Mouse (Mus musculus): ENCODE measurements around the gene Inafm2.

Gene Inafm2

GRCm38 (mm10) chr2:118745232-118745884 is at the start of gene Inafm2:
Gene Inafm2 (plus strand): TSS chr2:118745758.
- DNase-seq (ENCODE audit: low read depth, low spot score): peak; percentile 82

DNA sequence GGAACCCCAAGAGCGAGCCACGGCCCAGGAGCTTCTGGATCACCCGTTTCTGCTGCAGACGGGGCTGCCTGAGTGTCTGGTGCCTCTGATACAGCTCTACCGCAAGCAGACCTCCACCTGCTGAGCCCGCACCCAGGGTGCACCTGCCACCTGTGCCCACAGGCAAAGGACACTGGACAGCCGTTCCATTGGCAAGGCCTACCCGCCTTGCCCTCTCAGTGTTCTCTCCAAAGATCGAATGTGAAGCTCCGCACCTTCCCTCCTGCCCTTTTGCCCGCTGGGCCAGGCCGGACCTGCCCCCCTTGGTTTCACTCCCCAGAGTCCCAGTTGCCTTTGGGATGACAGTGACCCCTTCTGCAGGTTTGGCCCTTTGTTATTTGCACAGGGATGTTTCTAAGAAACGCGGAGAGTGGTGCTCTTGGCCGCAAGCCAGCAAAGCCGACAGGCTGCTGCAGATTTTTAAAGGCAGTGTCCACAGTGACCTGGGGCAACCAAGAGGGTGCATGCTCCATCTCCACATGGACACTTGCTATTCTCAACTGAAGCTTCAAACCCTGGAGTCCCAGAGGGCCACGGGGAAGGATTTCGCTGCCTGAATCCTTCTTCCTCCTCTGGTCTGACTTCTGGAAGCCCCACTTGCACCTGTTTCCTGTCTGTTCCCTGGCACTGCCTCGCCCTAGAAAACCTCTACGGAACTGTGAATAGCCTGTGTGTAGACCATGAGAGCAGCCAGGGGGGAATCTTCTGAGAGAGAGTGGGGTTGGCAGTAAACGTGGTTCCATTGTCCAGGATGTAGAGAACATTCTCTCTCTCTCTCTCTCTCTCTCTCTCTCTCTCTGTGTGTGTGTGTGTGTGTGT is 48.9 kb upstream of the Inafm2 start:
- DNase-seq (ENCODE audit: low read depth, low spot score): no peak

GRCm38 (mm10) chr2:118697311-118697877 is 48.2 kb upstream of the Inafm2 start:
- DNase-seq (ENCODE audit: low read depth, low spot score): no peak

DNA sequence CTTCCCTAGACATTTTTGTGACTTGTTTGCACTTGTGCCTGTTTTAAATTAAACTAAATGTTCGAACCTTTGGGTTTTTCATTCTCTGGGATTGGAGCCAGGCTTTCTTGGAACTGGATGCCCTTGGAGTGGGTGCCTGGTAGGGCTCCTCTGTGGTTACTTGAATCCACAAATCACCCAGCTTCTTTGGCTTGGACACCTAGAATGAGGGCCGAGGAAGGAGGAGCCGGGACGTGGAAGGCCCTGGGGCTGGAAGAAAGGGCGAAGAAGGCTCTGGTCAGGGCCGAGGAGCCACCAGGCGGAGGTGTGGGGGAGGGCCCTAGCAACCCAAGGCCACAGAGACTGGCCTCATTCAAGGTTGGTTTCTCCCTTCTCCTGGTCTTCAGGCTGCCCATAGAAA is 47.6 kb upstream of the Inafm2 start:
- DNase-seq (ENCODE audit: low read depth, low spot score): no peak

GRCm38 (mm10) chr2:118700179-118701062 is 45.1 kb upstream of the Inafm2 start:
- peak; percentile 59 for DNase-seq (ENCODE audit: low read depth, low spot score)

DNA sequence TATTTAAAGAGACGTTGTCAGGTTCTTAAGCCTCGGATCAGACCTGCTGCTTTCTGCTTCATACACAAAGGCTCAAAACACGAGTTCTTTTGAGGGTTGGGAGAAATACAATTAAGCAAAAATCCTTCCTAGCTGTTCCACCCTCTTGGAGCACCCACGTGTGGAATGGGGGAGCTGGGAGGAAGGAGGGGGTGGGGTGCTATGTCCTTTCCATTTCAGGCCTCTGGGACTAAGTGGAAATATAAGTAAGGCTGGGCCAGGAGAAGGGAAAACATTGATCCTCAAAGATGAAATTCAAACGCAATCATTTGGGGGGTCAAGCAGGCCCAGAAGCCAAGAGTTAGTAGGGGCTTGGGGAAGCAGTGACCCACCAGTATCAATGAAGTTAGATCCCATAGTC is 44.4 kb upstream of the Inafm2 start:
- no peak for DNase-seq (ENCODE audit: low read depth, low spot score)

GRCm38 (mm10) chr2:118701971-118702882 is 43.3 kb upstream of the Inafm2 start:
- DNase-seq (ENCODE audit: low read depth, low spot score): no peak

- no peak for DNase-seq (ENCODE audit: low read depth, low spot score)
These were observed 42.4 kb upstream of the Inafm2 start for GRCm38 (mm10) chr2:118702883-118703761.

- no peak for DNase-seq (ENCODE audit: low read depth, low spot score)
These were observed 41.4 kb upstream of the Inafm2 start, which contains the start of gene Ankrd63 for GRCm38 (mm10) chr2:118703913-118704730. Gene Ankrd63 (minus strand): TSS chr2:118703963.

DNA sequence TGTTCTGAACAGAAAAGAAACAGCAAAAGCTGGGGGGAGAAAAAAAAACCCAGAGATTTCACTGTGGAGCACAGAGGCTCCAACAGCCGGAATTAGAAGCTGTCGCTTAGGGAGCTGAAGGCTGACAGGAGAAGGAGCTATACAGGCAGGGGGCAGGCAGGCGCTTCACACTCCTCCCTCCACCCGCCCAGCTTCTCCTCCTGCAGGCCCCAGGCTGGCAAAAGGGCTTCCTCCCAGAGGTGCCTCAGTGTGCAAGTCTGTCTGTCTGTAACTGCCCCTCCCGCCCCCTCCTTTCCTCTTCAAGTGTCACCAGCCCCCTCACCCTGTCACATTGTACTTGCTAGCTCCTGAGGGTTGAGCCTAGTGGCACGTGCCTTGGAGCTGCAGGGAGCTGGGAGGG is 39.1 kb upstream of the Inafm2 start:
- no peak for DNase-seq (ENCODE audit: low read depth, low spot score)

DNA sequence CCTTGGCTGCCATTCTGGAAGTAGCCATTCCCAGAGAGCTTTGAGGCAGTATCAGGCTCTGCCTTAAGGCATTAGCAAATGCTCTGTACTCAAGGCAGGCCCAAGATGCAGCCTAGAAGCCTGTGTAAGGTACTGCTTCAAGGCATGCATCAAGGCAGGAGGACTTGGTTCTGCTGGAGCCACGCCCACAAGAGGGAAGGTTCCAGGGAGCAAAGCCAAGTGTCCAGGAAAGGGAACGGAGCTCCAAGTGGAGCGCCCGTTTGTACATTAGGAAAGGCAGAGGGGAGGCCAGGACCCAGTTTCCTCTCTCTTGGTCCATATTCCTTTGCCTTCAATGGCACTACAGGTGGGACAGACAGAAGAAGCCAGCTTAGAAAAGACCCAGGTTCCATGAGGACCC is 37.1 kb upstream of the Inafm2 start:
- no peak for DNase-seq (ENCODE audit: low read depth, low spot score)

GRCm38 (mm10) chr2:118709655-118710221 is 35.8 kb upstream of the Inafm2 start:
- DNase-seq (ENCODE audit: low read depth, low spot score): no peak

GRCm38 (mm10) chr2:118711038-118711494 is 34.5 kb upstream of the Inafm2 start:
- no peak for DNase-seq (ENCODE audit: low read depth, low spot score)

DNA sequence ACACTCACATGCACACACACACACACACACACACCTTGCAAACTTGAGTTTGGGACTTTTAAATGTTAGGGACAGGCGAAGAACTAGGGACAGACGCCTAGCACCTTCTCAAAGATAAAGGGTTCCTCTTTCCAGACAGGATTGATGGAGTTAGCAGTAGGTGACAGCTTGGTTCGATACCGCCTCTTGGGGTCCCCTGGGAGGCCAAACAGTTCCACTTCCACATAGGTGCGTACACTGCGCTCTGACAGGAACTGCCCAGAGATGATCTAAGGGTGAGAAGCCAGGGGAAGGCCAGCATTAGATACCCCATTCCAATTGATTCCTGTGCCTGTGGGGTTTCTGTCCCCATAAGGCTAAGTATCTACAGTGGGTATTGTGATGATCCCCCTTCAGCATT is 31.9 kb upstream of the Inafm2 start:
- DNase-seq (ENCODE audit: low read depth, low spot score): no peak

GRCm38 (mm10) chr2:118714230-118714629 is 31.3 kb upstream of the Inafm2 start:
- no peak for DNase-seq (ENCODE audit: low read depth, low spot score)

DNA sequence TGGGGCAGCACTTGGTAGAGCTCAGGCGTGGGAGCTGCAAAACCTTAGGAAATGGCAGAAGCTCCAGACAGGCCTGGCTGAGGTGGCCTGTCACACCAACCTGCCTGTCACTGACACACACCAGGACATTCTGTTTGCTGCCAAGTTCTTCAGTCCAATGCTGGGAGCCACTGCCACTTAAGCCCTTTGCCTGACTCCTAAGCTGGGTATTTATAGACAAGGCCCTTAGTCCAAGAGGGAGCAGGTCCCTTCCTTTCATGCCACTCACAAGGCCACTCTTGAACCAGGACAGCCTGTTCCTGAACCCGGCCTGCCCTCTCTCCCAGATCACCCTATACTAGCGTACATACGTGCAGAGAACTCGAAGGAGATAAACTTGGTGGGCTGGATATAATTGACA is 28.9 kb upstream of the Inafm2 start:
- DNase-seq (ENCODE audit: low read depth, low spot score): no peak

GRCm38 (mm10) chr2:118723693-118724486 is 21.7 kb upstream of the Inafm2 start:
- DNase-seq (ENCODE audit: low read depth, low spot score): no peak
